Mouse (Mus musculus): ENCODE results near the gene Ak1. TPM values are rescaled to one million over a fixed set of nuclear protein-coding genes. Genes with fewer than 3 reads are reported as not detected.

The Ak1 gene
- total and polyA plus RNA-seq, 3 experiments: 1.4 to 3.9 (median 1.5) TPM

DNA sequence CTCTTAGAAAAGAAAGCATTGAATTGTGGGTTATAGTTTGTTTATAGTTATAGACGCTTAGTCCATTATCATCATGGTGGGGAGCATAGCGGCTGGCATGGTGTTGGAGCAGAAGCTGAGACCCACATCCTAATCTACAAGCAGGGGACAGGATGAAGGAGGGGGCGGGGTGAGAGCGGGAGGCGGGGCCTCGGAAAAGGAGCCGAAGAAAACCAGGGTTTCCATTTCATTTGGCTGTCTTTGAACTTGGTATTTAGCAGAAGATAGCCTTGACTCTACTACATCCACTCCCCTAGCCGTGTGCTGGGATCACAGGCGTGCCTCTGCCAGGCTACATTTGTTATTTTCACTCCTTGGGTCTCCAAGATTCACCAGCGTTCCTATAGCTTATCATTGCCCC, 16.9 kb upstream of the Ak1 start:
- Histone ChIP-seq H3K9ac (ENCODE audit: insufficient read depth, low read depth) (no peak overlapping the region), H3K27ac (ENCODE audit: insufficient read depth, low read depth) (no peak overlapping the region), H3K27me3 (replicated peaks) (no peaks in the 10 kb centered on the region), H3K9me3 (replicated peaks; ENCODE audit: low read length) (no peaks in the 10 kb centered on the region), H3K79me2 (replicated peaks; ENCODE audit: control insufficient read depth, extremely low read depth, insufficient read depth, poor library complexity, severe bottlenecking) (no peaks in the 10 kb centered on the region), H3K4me2 (ENCODE audit: insufficient read depth, low read depth, poor library complexity, severe bottlenecking) (no peak overlapping the region), H3K4me1 (ENCODE audit: control insufficient read depth in 1 of 2, insufficient read depth in 2 of 2) (peaks cover 3 to 37% of the 10 kb centered on the region in 2 experiments; a peak in 2 of 4 replicates), H3K36me3 (replicated peaks in 1 of 2; ENCODE audit: control insufficient read depth in 1 of 2, insufficient read depth in 1 of 2, low read length in 1 of 2) (peaks cover 0 to 13% of the 10 kb centered on the region in 2 experiments), H3K4me3 (replicated peaks in 1 of 3; ENCODE audit: low read depth in 2 of 3, low read length in 2 of 3, poor library complexity in 1 of 3) (no peak overlapping the region)
- dilution Hi-C loops (cut with MboI; ENCODE audit: extremely low pct_ligation_motif_present, extremely low pct_unique_long_range_greater_than_20kb, low sequenced_read_pairs): no loop called here
- TF ChIP-seq NRF1 (IDR thresholded peaks at IDR 0.05; ENCODE audit: low read depth, low read length) (no peak), E2F4 (IDR thresholded peaks at IDR 0.05; ENCODE audit: insufficient replicate concordance, low read depth, low read length) (no peak), ZMIZ1 (IDR thresholded peaks at IDR 0.05; ENCODE audit: low read depth, low read length) (no peak), ETS1 (conservative IDR thresholded peaks at IDR 0.05; ENCODE audit: low read depth, low read length) (no peak), ELF1 (IDR thresholded peaks at IDR 0.05; ENCODE audit: low read depth, low read length) (no peak), RCOR1 (conservative IDR thresholded peaks at IDR 0.05; ENCODE audit: low read depth, low read length) (no peak), MAFK (IDR thresholded peaks at IDR 0.05; ENCODE audit: insufficient replicate concordance, low read length) (no peak)
- in situ Hi-C loops (cut with MboI; ENCODE audit: low pct_ligation_motif_present, low pct_unique_long_range_greater_than_20kb, low sequenced_read_pairs): no loop called here
- no peak for DNase-seq (ENCODE audit: extremely low read depth)

DNA sequence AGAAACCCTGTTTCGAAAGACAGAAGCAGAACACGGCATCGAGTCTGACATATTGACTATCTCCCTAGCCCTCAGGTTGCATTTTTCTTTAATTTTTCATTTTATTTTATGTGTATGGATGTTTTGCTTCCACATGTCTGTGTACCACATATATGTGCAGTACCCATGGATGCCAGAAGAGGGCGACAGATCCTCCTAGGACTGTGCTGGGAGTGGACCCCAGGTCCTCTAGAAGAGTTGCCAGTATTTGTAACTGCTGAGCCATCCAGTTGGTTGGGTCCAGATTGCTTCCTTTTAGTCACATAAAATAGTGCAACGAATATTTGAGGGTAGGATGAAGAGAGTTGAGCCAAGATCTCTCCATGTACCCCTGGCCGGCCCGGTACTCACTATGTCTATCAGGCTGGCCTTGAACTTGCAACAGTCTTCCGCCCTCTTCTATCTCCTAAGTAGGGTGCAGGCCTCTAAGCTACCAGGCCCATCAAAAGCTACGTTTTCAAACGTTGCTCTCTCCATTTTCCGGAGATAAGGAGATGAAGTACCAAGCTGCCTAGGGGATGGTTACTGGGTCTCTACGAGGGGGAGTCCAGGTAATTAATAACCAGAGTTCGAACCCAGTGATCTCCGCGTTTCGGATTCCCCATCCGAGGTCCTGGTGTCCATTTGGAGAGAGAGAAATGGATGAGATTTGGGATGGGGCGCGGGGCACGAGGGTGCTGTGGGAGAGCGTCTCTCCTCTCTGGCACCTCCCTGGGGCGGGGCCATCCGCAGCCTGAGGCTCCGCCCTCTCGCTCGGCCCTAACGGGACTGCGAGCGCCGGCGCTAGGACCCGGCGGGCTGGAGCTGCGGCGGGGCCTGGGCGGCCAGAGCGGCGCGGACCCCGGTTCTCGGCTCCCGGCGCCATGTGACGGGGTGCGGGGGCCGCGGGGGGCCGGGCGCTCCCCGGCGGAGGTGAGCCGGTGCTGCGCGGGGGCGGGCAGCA, 15.1 kb upstream of the Ak1 start:
- peak; percentile 80 for DNase-seq (ENCODE audit: extremely low read depth)
- Histone ChIP-seq H3K4me3 (replicated peaks in 1 of 3; ENCODE audit: low read depth in 2 of 3, low read length in 2 of 3, poor library complexity in 1 of 3) (peak overlapping the region; percentile 85 to 88 (median 87)), H3K79me2 (replicated peaks; ENCODE audit: control insufficient read depth, extremely low read depth, insufficient read depth, poor library complexity, severe bottlenecking) (0 out of 2 replicates have a peak, but pooled peaks cover 2% of the 10 kb centered on the region), H3K27me3 (replicated peaks) (no peaks in the 10 kb centered on the region), H3K4me1 (ENCODE audit: control insufficient read depth in 1 of 2, insufficient read depth in 2 of 2) (peaks cover 11 to 47% of the 10 kb centered on the region in 2 experiments), H3K36me3 (replicated peaks in 1 of 2; ENCODE audit: control insufficient read depth in 1 of 2, insufficient read depth in 1 of 2, low read length in 1 of 2) (peaks cover 0 to 7% of the 10 kb centered on the region in 2 experiments), H3K9me3 (replicated peaks; ENCODE audit: low read length) (no peaks in the 10 kb centered on the region), H3K27ac (ENCODE audit: insufficient read depth, low read depth) (no peak overlapping the region), H3K9ac (ENCODE audit: insufficient read depth, low read depth) (peak overlapping the region; percentile 88), H3K4me2 (ENCODE audit: insufficient read depth, low read depth, poor library complexity, severe bottlenecking) (peak overlapping the region; percentile 85; the same call in 1 of the 2 replicates)
- dilution Hi-C loops (cut with MboI; ENCODE audit: extremely low pct_ligation_motif_present, extremely low pct_unique_long_range_greater_than_20kb, low sequenced_read_pairs) (no loop called here), in situ Hi-C loops (cut with MboI; ENCODE audit: low pct_ligation_motif_present, low pct_unique_long_range_greater_than_20kb, low sequenced_read_pairs) (no loop called here)
- TF ChIP-seq IRF4 (IDR thresholded peaks at IDR 0.05; ENCODE audit: low read depth, low read length) (peak; percentile 34; the same call in 1 of the 2 replicates), HCFC1 (IDR thresholded peaks at IDR 0.05; ENCODE audit: low read depth, low read length) (0 out of 2 replicates have a peak, but pooled peaks have one; percentile 41), TBP (conservative IDR thresholded peaks at IDR 0.05; ENCODE audit: low read depth, low read length) (no peak), CTCF (conservative IDR thresholded peaks at IDR 0.05 in 1 of 2, IDR thresholded peaks at IDR 0.05 in 1 of 2; ENCODE audit: low read depth in 2 of 2, low read length in 2 of 2) (peak; percentile 65 to 71), POLR2A (IDR thresholded peaks at IDR 0.05; ENCODE audit: low read depth, low read length) (peak; percentile 42; the same call in 1 of the 2 replicates), BHLHE40 (IDR thresholded peaks at IDR 0.05; ENCODE audit: low read depth, low read length) (no peak), PAX5 (IDR thresholded peaks at IDR 0.05; ENCODE audit: low read length) (no peak), SMC3 (IDR thresholded peaks at IDR 0.05; ENCODE audit: low read depth, low read length) (peak; percentile 42), NRF1 (IDR thresholded peaks at IDR 0.05; ENCODE audit: low read depth, low read length) (0 out of 2 replicates have a peak, but pooled peaks have one; percentile 17), UBTF (IDR thresholded peaks at IDR 0.05; ENCODE audit: low read depth, low read length) (0 out of 2 replicates have a peak, but pooled peaks have one; percentile 38), RAD21 (IDR thresholded peaks at IDR 0.05; ENCODE audit: low read depth, low read length) (peak; percentile 23), MXI1 (IDR thresholded peaks at IDR 0.05; ENCODE audit: low read depth, low read length) (peak; percentile 14; the same call in 1 of the 2 replicates)

Measured in CH12.LX (cell line).